Mouse (Mus musculus) right cerebral cortex, postnatal 36 days (tissue): ENCODE results near the gene Ddb1.
"Not testable (repeated sequence)": the region's sequence is repeated elsewhere in the genome, so short reads cannot be mapped to it uniquely, and the experiment has no call there.

Source experiments
- DNase-seq, 2 experiments: peaks; one replicate each; pipeline ENCODE4 v3.0.0; 2022; ENCODE audit warnings: low spot score in 2 of 2, mixed read lengths in 1 of 2

Gene Ddb1

DNA sequence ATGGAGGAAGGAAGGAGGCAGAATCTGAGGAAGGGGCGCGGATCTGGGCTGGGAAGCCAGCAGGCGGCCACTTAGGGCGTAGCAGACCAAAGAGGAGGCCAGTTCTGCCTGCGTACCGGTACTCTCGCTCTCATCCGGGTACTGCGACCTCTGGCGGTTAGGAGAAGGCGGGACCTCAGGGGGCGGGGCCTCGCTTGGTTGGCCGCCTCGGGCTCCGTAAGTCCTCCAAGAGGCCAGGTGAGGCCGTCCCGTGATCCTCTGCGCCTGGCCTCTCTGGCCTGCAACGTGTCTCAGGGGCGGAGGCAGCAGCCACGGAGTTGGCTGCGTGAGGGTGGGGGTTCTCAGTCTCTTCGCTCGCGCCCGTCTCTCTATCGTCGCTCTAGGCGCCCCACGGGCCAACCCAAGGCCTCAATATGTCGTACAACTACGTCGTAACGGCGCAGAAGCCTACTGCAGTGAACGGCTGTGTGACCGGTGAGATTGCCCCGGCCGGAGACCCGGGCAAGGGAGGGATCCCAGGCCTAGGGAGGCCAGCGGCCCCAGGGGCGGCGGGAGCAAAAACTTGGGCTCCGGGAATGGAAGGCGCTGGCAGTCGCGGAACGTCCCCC is at the start of gene Ddb1, which contains the start of gene Tkfc:
Gene Ddb1 (plus strand): TSS at position 35 of the 608 bp plus-strand sequence.
Gene Tkfc (minus strand): TSS at position 362 of the 608 bp plus-strand sequence.
- peak; percentile 97 to 98 for DNase-seq

DNA sequence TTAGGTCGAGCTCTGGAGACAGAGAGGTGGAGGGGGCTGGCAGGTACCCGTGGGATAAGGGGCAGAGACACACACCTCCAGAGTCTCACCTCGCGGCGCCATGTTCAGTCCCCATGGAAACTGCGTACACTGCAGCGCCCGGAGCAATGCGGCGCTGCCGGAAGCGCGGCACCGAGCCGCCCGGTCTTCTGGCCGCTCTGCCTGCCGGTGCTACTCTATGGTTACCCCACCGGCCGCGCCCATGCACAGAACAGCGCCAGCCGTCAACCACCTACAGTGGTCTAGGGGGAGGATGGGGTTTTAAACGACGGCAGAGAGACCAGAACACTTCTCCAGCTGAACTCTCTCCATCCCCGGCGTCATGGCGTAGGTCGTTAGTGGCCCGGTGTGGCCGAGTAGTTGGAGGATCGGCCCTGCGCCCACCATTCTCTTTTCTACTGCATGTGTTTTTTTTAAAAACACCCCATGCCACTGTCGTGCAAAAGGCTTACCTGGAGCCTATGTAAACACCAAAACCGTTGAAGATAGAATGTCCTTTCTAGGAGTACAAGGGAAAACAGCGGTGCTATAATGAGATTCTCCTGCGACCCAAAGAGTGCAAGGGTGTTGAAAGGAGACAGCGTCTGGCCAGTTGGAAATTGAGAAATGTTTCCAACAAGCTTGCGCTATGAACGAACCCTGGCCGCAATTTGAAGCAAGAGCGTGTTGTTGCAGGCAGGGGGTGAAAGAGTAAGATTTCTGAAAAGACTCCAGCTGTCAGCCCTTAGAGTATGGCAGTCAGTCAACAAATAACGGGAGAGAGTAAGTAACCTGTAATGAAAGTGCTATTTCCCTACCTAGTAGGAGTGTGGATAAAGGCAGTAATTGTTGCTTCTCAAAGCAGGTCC is 49.3 kb upstream of the Ddb1 start, which contains the start of gene Tmem216:
Gene Tmem216 (minus strand): TSS at position 615 of the 887 bp plus-strand sequence.
- peak; percentile 81 to 82 for DNase-seq

DNA sequence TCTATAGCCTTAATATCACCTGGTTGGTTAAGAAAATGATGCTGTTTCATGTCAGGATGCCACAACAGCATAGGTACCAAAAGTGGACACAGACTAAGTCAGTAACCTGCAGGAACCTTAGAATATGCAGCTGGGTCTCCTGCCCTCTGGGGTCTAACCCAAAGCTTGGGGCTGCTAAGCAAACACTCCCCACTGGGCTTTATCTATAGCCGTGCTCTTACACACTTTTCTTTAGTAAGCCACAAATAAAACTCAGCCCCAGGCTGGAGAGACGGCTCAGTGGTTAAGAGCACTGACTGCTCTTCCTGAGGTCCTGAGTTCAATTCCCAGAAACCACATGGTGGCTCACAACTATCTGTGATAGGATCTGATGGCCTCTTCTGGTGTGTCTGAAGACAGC is 48.1 kb upstream of the Ddb1 start:
- no peak for DNase-seq

DNA sequence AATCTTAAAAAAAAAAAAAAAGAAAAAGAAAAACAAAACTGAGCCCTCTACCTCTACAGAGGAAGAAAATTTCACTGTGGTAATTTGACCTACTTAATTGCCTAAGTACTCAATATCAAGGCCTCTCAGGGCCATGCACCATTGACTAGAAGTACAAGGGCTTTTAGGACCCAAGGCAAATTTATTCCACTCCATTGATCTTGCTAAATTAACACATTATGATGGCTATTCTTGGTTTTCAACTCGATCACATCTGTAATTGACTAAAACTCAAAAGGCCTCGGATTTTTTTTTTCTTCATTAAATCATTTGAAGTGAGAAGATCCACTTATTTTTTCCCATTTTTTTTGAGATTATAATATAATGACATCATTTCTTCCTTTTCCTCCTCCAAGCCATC is 47.7 kb upstream of the Ddb1 start:
- DNase-seq = no peak

DNA sequence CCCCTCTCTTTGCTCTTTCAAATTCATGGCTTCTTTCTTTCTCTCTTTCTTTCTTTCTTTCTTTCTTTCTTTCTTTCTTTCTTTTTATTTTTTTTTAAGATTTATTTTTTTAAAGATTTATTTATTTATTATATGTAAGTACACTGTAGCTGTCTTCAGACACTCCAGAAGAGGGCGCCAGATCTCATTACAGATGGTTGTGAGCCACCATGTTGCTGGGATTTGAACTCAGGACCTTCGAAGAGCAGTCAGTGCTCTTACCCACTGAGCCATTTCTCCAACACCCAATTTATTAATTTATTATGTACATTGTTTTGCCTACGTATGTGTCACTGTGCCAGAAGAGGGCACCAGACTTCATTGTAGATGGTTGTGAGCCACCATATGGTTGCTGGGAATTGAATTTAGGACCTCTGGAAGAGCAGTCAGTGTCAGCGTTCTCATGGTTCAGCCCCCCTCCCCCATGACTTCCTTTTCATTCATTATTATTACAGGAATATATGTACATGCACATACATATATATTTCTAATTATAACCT is 47.2 kb upstream of the Ddb1 start:
- not testable (repeated sequence) for DNase-seq

DNA sequence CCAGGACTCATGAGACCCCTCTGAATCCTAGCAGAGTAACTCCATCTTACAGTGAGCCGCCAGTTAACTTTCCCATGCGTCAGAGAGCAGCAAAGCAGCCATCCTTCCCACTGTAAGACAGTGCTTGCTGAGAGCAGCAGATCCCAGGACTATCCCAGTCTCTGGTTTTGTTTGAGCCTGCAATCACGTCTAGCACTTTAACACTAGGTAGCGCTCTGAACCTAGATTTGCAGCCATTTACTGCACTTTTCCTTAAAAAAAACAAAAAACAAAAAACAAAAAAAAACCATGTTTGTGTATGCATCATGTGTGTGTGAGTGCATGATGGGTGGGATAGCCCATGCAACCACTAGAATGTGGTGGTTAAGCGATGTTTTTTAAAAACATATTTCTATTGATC is 45.0 kb upstream of the Ddb1 start:
- DNase-seq = no peak

DNA sequence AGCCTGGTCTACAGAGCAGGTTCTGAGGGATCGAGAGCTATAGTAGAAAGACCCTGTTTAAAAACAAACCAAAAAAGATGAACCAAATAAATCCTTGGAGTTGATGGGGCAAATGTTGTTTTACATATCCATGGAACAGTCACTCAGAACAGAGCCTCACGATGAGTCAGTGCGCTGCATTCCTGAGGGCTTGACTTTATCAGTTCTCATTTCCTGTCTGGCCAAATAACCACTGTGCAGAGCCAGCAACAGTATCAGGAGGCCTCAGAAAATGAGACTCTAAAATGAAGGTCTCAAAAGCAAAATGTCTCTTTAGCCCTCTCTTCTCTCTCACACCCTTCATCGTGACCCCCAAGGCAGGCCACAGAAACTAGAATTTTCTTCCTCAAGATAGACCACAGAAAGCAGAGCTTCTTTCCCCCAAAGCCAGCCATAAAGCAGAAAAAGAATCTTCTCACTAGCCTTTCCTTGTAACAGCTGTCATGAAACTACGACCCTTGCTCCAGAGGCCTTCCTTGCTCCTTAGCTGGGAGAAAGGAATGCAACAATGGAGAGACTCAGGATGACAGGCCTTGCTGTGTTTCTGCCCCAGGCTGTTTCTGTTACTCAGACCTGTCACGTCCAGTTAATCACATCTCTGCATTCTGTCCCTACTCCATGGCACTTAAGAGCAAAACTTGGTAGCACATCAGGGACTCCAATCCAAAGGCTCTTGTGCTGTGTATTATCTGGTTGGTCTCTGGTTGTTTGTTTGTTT is 43.4 kb upstream of the Ddb1 start:
- no peak for DNase-seq

DNA sequence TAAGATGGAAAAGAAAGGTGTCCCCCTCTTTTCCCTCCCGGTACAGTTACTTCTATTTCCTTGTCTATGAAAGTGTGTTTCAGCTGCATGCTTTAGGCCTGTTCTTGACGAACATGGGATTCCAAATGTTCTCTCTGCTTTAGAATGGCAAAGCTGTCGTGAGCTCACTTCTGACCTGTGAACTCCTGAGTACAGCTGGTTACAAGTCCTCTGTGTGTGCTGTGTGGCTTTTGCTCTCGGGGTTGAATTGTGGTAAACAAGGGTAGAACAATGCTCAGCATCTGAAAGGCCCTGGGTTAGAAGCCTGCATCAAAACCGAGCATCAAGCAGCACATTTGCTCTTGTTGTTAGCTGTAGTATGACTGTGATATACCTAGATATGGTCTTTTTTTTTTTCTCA is 42.8 kb upstream of the Ddb1 start:
- no peak for DNase-seq

DNA sequence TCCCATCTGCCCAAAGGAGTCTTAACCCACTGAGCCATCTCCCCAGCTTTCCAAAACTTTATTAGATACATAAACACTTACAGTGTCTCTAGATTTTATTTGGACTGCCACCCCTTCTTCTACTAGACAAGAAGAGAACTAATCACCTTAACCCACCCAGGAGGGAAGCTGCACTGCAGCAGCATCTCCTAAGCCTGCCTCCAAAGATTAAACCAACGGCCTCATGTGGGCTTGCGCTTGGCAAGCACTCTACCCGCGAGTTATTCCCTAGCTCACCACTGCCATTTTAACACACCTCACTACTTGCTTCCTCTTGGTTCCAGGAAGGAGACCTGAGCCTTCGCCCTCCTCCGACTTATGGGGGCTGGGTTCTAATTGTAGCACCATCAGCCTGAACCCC is 40.8 kb upstream of the Ddb1 start:
- DNase-seq = no peak

DNA sequence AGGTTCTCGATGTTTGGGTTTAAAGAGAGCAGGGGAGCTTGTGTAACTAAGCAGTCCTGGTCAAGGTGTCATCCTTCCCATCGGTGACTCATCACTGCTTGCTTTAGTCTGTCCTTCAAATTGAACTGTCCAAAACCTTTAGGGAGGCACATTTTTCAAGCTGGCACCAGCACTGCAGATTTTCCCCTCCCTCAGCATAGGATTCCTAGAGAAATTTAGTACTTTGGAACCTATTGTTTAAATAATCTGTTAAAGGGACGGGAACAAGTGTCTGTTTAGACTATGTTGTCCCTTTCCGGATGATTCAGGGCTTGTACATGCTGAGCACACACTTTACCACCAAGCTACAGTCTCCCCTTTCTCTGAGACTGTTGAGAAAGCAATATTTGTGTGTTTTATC is 39.9 kb upstream of the Ddb1 start:
- no peak for DNase-seq

DNA sequence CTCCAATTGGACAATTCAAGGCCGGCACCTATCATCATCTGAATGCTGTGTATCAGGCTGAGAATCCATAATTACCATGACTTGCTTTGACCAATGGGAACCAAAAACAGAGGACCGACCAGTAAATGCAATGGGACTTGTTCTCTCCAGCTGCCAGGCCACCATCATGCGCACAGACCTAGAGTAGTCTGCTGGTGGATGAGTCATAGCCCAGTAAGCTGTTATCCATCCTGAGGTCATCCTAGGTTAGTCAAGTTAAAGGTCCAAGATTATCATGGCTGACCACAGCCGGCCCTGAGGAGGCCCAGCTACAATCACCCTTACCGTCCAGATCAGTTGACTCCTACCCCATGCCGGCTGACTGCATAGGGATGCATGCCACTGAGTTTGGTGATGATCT is 35.5 kb upstream of the Ddb1 start:
- DNase-seq = no peak

DNA sequence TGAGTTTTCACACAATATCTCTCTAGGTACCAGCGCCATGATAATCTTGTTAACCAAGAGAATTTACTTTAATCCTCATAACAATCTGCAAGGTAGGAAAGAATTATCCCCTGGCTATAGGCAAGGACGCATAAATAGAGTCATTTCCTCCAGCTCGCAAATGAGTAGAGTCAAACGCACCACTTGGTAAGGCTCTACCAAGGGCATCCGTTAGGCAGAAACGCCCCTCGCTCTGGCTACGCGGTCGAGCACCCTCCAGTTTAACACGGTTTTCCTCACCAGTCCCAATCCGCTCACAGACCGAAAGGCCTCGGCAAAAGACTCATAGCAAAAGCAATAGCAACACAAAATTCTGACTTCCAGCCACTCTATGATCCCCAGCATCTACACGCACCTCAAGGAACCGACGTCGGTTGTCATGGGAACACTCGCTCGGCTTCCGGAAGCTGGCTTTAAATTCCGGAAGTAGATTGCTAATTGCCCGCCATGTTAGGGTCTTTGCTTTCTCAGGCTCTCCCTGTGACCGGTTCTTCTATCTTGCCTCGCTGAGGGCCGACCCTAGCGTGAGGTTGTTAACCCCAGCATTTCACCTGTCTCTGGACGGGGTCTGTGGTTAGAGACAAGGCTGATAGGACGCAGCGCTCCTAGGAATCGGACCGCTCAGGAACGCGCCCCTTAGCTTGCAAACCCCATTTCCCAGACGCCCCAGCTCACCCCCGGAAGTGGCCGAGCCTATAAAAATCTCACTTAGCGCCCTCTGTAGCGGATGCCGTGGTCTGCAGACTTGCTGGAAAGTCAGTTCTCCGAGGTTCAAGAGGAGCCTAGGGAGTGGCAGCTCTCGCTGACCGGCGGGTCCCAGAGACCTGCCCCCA is 28.2 kb upstream of the Ddb1 start, which contains the start of the genes Cyb561a3 and Tmem138:
Gene Cyb561a3 (plus strand): TSS at position 483 of the 872 bp plus-strand sequence.
Gene Tmem138 (minus strand): TSS at position 673 of the 872 bp plus-strand sequence.
- DNase-seq = peak; percentile 89 to 94

DNA sequence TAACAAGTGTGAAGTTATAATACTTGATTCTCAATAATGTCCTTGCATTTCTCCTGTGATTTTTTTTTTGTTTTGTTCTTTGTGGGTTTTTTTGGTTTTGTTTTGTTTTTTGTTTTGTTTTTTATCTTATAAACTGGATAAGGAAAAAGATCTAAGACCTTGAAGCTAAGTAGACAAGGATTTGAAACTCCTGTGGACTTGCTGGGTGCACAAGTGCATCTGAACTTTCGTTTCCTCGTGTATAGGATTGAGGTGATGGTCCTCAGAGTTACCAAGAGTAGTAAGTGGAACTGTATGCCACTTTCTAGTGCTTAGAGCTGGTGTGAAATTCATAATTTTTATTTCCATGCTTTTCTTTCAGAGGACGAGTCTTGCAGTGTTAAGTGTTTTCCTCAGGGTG is 25.0 kb upstream of the Ddb1 start:
- no peak for DNase-seq

DNA sequence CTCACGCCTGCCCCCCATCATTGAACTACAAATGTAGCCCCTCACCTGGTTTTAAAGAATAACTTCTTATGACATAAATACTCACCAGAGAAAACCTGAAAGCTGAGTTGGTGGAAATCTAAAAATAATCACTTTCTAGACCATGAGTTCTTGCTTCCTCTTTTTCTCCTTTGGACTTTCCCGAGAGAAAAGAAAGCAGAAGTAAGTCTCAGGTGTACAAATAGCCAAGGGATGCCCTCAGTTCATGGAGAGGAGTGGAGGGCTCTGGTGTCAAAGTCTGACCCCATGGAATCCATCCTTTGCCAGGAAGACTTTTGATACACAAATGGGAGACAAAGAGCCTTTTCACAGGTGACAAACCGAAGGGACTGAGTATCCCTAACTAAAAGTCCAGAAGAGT is 24.4 kb upstream of the Ddb1 start:
- no peak for DNase-seq

DNA sequence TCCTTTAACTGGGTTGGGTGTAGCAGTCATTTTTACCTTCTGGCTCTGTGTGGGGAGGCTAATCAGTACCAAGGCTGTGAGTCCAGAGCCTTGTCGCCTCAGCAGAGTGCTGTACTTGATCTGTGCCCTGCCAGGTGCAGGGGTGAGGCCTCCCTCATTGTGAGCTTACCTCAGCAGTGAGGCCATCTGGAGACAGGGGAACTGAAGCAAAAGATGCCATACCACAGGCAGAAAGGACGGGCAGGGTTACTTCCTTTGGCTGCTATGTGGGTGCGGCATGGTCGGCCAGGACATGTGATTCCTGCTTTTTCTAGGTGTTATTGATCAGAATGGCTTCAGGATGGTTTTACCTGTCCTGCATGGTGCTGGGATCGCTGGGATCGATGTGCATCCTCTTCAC is 23.1 kb upstream of the Ddb1 start:
- DNase-seq = no peak

DNA sequence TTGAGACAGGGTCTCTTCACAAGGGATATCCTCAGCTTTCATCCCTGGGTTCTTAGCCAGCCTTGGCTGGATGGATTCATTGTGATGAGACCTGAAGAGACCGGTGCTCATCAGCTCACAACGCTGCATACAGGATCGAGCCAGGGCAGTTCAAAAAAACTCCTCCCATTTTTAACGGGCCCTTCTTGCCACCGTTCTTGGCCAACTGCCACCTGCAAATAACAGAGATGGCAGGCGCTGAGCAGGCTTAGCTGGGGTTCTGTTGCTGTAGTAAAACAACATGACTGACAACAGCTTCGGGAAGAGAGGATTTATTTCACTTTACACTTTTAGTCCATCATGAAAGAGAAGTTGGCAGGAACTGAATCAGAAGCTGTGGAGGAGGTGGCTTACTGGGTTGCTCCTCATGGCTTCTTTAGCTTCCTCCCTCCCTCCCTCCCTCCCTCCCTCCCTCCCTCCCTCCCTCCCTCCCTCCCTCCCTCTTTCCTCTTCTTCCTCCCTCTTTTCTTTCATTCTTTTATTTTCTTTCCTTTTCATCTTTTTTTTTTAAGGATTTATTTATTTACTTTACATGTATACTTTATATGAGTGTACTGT is 21.5 kb upstream of the Ddb1 start:
- DNase-seq = no peak

DNA sequence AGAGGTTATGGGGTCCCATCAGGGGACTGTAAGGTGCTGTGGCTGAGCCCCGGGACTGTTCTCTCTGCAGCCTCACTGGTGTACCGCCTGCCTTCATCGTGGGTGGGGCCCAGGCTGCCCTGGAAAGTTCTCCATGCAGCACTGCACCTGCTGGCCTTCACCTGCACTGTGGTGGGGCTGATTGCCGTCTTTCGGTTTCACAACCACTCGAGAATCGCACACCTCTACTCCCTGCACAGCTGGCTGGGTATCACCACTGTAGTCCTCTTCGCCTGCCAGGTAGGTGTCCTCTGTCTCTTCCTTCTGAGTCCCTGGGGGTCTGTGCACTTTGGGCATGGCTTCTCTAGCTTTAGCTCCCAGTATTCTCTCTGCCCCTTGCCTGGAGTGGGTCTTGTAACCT is 20.0 kb upstream of the Ddb1 start:
- DNase-seq = no peak

DNA sequence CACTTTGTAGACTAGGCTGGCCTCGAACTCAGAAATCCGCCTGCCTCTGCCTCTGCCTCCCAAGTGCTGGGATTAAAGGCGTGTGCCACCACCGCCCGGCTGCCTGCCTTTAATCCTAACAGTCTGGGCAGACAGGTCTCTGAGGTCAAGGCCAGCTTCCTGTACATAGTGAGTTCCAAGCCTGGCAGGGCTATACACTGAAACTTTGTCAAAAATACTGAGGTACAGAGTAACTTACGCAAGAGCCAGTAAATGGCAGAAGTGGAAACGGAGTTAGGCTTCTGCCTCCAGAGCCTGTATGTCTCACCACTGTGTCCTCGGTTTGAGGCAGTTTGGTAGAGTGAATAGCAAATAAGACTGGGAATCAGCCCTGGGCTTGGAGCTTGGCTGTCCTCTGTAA is 17.9 kb upstream of the Ddb1 start:
- DNase-seq = no peak

DNA sequence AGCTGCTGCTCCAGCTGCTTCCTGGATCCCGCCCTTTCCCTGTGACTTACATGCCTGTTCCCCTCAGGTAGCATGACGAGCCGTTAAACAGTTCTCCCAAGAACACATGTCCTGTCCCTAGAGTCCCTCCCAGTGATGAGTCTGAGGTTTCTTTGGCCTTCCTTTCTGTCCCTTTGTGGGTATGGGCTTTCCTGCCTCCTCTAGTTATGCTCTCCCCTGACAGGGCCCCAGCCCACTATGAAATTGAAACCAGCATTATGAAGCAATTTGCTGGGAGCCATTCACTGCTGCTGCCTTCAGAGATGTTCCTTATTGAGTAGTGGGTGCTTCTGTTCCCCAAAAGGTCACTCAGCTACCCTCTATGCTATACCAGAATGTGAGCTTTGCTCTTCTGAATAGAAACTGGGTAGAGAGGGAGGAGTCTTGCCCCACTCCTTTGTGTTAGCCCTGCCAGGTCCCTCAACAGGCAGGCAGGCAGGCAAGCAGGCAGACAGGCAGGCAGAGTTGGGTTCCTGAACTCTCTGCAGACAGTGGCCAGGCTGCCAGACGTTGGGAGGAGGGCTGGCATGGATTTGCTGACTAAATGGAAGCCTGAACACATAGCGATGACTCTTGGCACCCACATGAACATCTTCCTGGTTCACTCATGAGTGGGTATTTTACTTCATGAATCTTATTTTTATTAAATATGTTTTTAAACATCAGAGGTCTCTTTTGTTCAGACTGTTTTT is 15.8 kb upstream of the Ddb1 start:
- DNase-seq = no peak

DNA sequence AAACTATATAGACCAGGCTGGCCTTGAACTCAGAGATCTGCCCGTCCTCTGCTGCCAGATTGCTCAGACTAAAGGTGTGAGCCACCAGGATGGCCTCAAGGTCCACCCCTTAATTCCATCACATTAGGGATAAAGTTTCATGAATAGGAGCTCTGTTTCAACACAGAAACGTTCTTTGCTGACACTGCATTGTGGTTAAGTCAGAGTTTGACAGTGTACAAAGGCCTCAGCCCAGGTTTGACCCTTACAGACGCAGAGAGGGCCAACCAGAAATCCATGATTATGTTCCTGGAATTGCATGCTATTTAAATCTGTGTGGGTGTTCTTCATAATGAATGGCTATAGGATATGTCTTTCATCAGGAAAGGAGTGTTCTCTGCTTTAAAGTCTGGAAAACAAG is 14.8 kb upstream of the Ddb1 start:
- no peak for DNase-seq
